Mouse (Mus musculus) heart, embryonic 12.5 days (tissue): ENCODE measurements at regions not wholly inside any gene's neighbourhood (a gene's known extent, or its start where the extent isn't known, plus 50 kb on each side); places are given as distances from the start of the nearest gene placed in this dataset.

Experiments
- ATAC-seq: fragments of 200-750 bp; cut with Nextera tagmentation; 2 replicates; pipeline ENCODE4 v1.8.0; 2017; ENCODE audit warnings: moderate TSS enrichment, moderate library complexity; ENCODE audit not compliant: insufficient number of reproducible peaks, low FRiP score
- H3K27ac ChIP-seq: fragments of 300-500 bp; sonication (generic); 2 replicates; pipeline ENCODE4 v1.5.1; 2016; ENCODE audit warnings: mild to moderate bottlenecking, moderate library complexity; ENCODE audit not compliant: poor library complexity, severe bottlenecking
- H3K27me3 ChIP-seq: fragments of 300-500 bp; sonication (generic); replicated peaks from 2 replicates; pipeline ENCODE4 v1.6.1; 2016; ENCODE audit warnings: mild to moderate bottlenecking, moderate library complexity
- H3K36me3 ChIP-seq: fragments of 300-500 bp; sonication (generic); 2 replicates; pipeline ENCODE4 v1.6.1; 2016; ENCODE audit warnings: mild to moderate bottlenecking, moderate library complexity
- H3K4me1 ChIP-seq: fragments of 300-500 bp; sonication (generic); replicated peaks from 2 replicates; pipeline ENCODE4 v1.6.1; 2016; ENCODE audit warnings: mild to moderate bottlenecking
- H3K4me2 ChIP-seq: fragments of 300-500 bp; sonication (generic); 2 replicates; pipeline ENCODE4 v1.6.1; 2016; ENCODE audit warnings: mild to moderate bottlenecking, moderate library complexity
- H3K4me3 ChIP-seq: fragments of 300-500 bp; sonication (generic); 2 replicates; pipeline ENCODE4 v1.5.1; 2016; ENCODE audit warnings: mild to moderate bottlenecking
- H3K9ac ChIP-seq: fragments of 300-500 bp; sonication (generic); 2 replicates; pipeline ENCODE4 v1.6.1; 2016; ENCODE audit warnings: mild to moderate bottlenecking, moderate library complexity
- H3K9me3 ChIP-seq: fragments of 300-500 bp; sonication (generic); replicated peaks from 2 replicates; pipeline ENCODE4 v1.6.1; 2016; ENCODE audit warnings: mild to moderate bottlenecking, moderate library complexity
- WGBS: fragments of 180-500 bp; shearing (Covaris S2); methylation state at CpG from one replicate; pipeline ENCODE4 v1.1.7; 2016; 5-methylcytosine and 5-hydroxymethylcytosine counted together

- no peaks in the 10 kb centered on the region for H3K36me3 ChIP-seq
- no peak overlapping the region for H3K4me2 ChIP-seq
- H3K9me3 ChIP-seq, result no peaks in the 10 kb centered on the region
- peaks cover 5% of the 10 kb centered on the region for H3K4me1 ChIP-seq
- H3K9ac ChIP-seq, result no peak overlapping the region
- ATAC-seq, result no peak
- H3K27me3 ChIP-seq, result peaks cover 10% of the 10 kb centered on the region
- no peak overlapping the region for H3K27ac ChIP-seq
- WGBS, result 52% methylated on average over 5 of the region's 5 CpGs
- H3K4me3 ChIP-seq, result no peak overlapping the region
These were observed 73.2 kb upstream of the Nectin1 start for GRCm38 (mm10) chr9:43670563-43670962.

- Histone ChIP-seq H3K27ac (no peak overlapping the region), H3K27me3 (peaks cover 16% of the 10 kb centered on the region), H3K4me3 (no peak overlapping the region), H3K4me1 (peaks cover 5% of the 10 kb centered on the region), H3K9ac (no peak overlapping the region), H3K9me3 (no peaks in the 10 kb centered on the region), H3K4me2 (no peak overlapping the region), H3K36me3 (no peaks in the 10 kb centered on the region)
- WGBS, result 50% methylated on average over 4 of the region's 4 CpGs
- no peak for ATAC-seq
These were observed 70.6 kb upstream of the Nectin1 start for GRCm38 (mm10) chr9:43673171-43673680.

- Histone ChIP-seq H3K4me2 (no peak overlapping the region), H3K9ac (no peak overlapping the region), H3K4me1 (peaks cover 5% of the 10 kb centered on the region), H3K4me3 (no peak overlapping the region), H3K36me3 (no peaks in the 10 kb centered on the region), H3K9me3 (no peaks in the 10 kb centered on the region), H3K27me3 (peaks cover 26% of the 10 kb centered on the region), H3K27ac (no peak overlapping the region)
- 15% methylated on average over 8 of the region's 8 CpGs for WGBS
- no peak for ATAC-seq
These were observed 69.5 kb upstream of the Nectin1 start for GRCm38 (mm10) chr9:43674321-43674720.

GRCm38 (mm10) chr9:43676011-43676410, 67.8 kb upstream of the Nectin1 start:
- no peak overlapping the region for H3K9ac ChIP-seq
- H3K36me3 ChIP-seq, result no peaks in the 10 kb centered on the region
- no peak overlapping the region for H3K27ac ChIP-seq
- H3K4me1 ChIP-seq, result peaks cover 5% of the 10 kb centered on the region
- no peak overlapping the region for H3K4me3 ChIP-seq
- peaks cover 32% of the 10 kb centered on the region for H3K27me3 ChIP-seq
- H3K4me2 ChIP-seq, result no peak overlapping the region
- ATAC-seq, result no peak
- 65% methylated on average over 2 of the region's 2 CpGs for WGBS
- no peaks in the 10 kb centered on the region for H3K9me3 ChIP-seq

GRCm38 (mm10) chr9:43679331-43679730, 64.5 kb upstream of the Nectin1 start:
- Histone ChIP-seq H3K9me3 (no peaks in the 10 kb centered on the region), H3K36me3 (no peaks in the 10 kb centered on the region), H3K4me2 (no peak overlapping the region), H3K4me1 (peaks cover 1% of the 10 kb centered on the region), H3K9ac (no peak overlapping the region), H3K27ac (no peak overlapping the region), H3K27me3 (peaks cover 32% of the 10 kb centered on the region), H3K4me3 (no peak overlapping the region)
- WGBS, result 39% methylated on average over 17 of the region's 17 CpGs
- ATAC-seq, result no peak

DNA sequence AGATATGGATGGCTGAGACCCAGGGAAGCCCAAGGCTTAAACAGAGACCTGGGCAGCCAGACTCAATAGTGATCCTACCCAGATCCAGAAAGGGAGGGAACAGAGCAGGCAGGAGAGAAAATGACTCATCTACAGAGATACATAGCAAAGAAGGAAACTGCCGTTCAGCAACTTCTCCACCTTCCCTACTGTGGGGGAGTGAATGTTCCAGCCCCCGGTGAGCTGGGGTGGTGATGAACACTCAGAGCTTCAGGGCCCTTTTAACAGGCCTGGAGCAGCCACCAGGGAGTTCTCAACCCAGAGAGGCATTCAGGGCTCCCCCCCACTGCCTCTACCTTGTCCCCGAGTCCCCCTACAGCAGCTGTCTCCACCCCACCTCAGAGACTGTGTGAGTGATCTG, 62.5 kb upstream of the Nectin1 start:
- Histone ChIP-seq H3K9ac (no peak overlapping the region), H3K27ac (no peak overlapping the region), H3K4me2 (no peak overlapping the region), H3K4me1 (no peaks in the 10 kb centered on the region), H3K4me3 (no peak overlapping the region), H3K9me3 (no peaks in the 10 kb centered on the region), H3K36me3 (no peaks in the 10 kb centered on the region), H3K27me3 (peaks cover 22% of the 10 kb centered on the region)
- no peak for ATAC-seq
- 54% methylated on average over 3 of the region's 3 CpGs for WGBS

DNA sequence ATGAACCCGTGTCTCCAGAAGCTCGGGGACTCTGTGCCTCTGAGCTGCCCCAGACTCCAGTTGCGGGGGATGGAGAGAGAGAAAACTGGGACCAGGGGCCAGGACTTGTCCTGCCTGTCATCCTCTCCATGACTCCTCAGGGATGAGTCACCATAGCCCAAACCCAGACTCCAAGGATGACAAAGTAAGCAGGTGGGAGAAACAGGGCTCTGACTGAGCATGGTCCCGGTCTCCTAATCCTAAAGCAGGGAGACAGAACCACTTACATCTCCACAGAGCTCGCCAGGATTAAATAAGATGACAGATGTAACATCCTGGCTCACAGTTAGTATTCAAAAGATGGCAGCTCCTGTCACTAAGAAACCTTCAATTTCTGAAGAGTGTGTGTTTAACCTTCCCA, 61.7 kb upstream of the Nectin1 start:
- Histone ChIP-seq H3K4me2 (no peak overlapping the region), H3K9ac (no peak overlapping the region), H3K36me3 (no peaks in the 10 kb centered on the region), H3K4me3 (no peak overlapping the region), H3K4me1 (no peaks in the 10 kb centered on the region), H3K27me3 (peaks cover 21% of the 10 kb centered on the region), H3K9me3 (no peaks in the 10 kb centered on the region), H3K27ac (no peak overlapping the region)
- ATAC-seq, result no peak
- 58% methylated on average over 5 of the region's 5 CpGs for WGBS

DNA sequence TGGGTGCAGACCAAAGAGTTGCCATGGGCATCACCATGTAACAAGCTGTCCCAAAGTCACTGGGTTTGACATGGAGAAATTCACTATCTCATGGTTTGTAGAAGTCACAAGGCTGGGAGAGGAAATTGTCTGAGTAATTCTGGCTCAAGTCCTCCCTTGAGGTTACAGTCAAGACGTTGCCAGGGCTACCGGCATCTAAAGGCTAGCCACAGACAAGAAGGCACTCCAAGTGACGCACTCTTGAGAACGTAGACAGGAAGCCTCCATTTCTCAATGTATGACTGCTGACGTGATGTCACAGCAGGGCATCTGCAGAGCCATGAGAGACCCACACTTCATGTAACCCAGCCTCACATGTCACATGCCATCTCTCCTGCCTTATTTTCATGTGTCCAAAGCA, 59.2 kb upstream of the Nectin1 start:
- WGBS, result 74% methylated on average over 5 of the region's 5 CpGs
- H3K4me1 ChIP-seq, result no peaks in the 10 kb centered on the region
- no peak overlapping the region for H3K4me2 ChIP-seq
- H3K36me3 ChIP-seq, result no peaks in the 10 kb centered on the region
- ATAC-seq, result no peak
- no peaks in the 10 kb centered on the region for H3K9me3 ChIP-seq
- H3K27ac ChIP-seq, result no peak overlapping the region
- H3K27me3 ChIP-seq, result peaks cover 3% of the 10 kb centered on the region
- H3K4me3 ChIP-seq, result no peak overlapping the region
- no peak overlapping the region for H3K9ac ChIP-seq

- Histone ChIP-seq H3K4me2 (no peak overlapping the region), H3K9ac (no peak overlapping the region), H3K27ac (no peak overlapping the region), H3K4me1 (0 out of 2 replicates have a peak, but pooled peaks cover 5% of the 10 kb centered on the region), H3K27me3 (no peaks in the 10 kb centered on the region), H3K36me3 (no peaks in the 10 kb centered on the region), H3K4me3 (no peak overlapping the region), H3K9me3 (no peaks in the 10 kb centered on the region)
- ATAC-seq, result no peak
- 78% methylated on average over 1 of the region's 1 CpGs for WGBS
These were observed 51.8 kb upstream of the Nectin1 start for GRCm38 (mm10) chr9:43692015-43692414.

- Histone ChIP-seq H3K4me3 (no peak overlapping the region), H3K36me3 (no peaks in the 10 kb centered on the region), H3K4me2 (no peak overlapping the region), H3K9me3 (no peaks in the 10 kb centered on the region), H3K9ac (no peak overlapping the region), H3K27me3 (no peaks in the 10 kb centered on the region), H3K27ac (no peak overlapping the region), H3K4me1 (0 out of 2 replicates have a peak, but pooled peaks cover 5% of the 10 kb centered on the region)
- 82% methylated on average over 10 of the region's 10 CpGs for WGBS
- no peak for ATAC-seq
These were observed 51.2 kb upstream of the Nectin1 start for GRCm38 (mm10) chr9:43692538-43692937.
